Mouse (Mus musculus): ENCODE measurements at regions not wholly inside any gene's neighbourhood (a gene's known extent, or its start where the extent isn't known, plus 50 kb on each side); places are given as distances from the start of the nearest gene placed in this dataset.

GRCm38 (mm10) chr2:128523425-128524108 is 67.4 kb upstream of the Spdye4c start:
- no peak for TF ChIP-seq POLR2A (IDR thresholded peaks at IDR 0.05; ENCODE audit: low read depth, low read length)
- TF ChIP-seq CTCF (IDR thresholded peaks at IDR 0.05; ENCODE audit: extremely low read depth, insufficient read length, insufficient replicate concordance, low read depth, low read length), result no peak

All from small intestine, adult 2 months (tissue).